Mouse (Mus musculus) megakaryocyte, embryonic 14.5 days (primary cell): ENCODE results near the gene 1110008L16Rik.
A peak's percentile ranks its signal among the peaks of the same experiment; 100 is the strongest.

Experiments
- FLI1 ChIP-seq: IDR thresholded peaks from 2 replicates; pipeline ENCODE4 v1.6.1; 2012; ENCODE audit warnings: low read length, inconsistent platforms, mixed read lengths
- GATA1 ChIP-seq: IDR thresholded peaks from 3 replicates; pipeline ENCODE4 v1.6.1; 2012; ENCODE audit warnings: mixed read lengths, low read length, inconsistent platforms, borderline replicate concordance

DNA sequence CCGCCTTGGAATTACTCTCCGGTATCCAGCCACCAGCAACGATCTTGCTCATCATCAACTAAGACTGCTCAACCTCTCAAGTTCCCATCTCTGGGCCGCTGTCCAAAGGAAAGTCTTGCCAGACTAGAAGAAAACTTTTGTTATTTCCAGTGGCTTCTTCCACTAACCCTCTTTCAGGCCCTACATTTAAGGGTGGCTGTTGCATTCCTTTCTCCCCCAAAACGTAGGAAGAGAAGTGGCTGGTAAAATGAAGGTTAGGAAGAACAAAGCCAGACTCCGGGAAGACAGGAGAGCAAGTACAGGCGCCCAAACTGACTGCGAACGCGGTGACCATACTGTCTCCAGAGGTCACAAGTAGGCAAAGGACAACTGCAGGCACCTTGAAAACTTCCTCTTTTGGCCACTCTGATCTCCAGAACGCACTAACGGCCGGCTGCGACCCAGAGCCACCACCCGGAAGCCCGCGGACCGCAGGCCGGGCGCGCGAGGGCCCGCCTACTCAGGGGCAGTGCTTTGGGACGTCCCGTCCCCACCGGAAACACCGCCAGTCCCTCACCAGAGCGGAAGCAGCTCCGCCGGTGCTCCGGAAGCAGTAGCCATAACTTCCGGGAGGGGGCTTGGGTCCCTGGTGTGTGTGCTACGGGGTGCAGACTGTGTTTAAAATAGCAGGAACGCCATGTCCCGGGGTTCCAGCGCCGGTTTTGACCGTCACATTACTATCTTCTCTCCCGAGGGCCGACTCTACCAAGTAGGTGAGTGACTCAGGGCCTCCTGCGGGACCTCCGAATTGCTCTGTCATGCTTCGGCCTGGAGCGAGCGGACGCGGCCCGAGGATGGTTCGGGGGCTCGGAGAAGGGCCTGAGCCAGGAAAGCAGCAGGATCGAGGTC, 99.1 kb downstream of the 1110008L16Rik start:
- peak; percentile 97 for TF ChIP-seq FLI1
- no peak for TF ChIP-seq GATA1
